Mouse (Mus musculus) heart, postnatal 25 days (tissue): ENCODE data around the gene Sh3rf3. TPM values are rescaled to one million over a fixed set of nuclear protein-coding genes. Genes with fewer than 3 reads are reported as not detected.

Experiments used
- DNase-seq: peaks from one replicate; pipeline ENCODE4 v3.0.0; 2022; ENCODE audit warnings: low spot score
- intact Hi-C: fragments of 180-260 bp; cut with DNase I; formaldehyde crosslinking; loops from one replicate; pipeline ENCODE4 v1.15.1; 2025
- total RNA-seq, 2 experiments: library from RNA; stranded (reverse); gene quantifications; 2 replicates each; pipeline ENCODE4 v1.2.3; 2021

Sh3rf3 gene
- total RNA-seq, 2 experiments from 2014 or later: 0.75 TPM

DNA sequence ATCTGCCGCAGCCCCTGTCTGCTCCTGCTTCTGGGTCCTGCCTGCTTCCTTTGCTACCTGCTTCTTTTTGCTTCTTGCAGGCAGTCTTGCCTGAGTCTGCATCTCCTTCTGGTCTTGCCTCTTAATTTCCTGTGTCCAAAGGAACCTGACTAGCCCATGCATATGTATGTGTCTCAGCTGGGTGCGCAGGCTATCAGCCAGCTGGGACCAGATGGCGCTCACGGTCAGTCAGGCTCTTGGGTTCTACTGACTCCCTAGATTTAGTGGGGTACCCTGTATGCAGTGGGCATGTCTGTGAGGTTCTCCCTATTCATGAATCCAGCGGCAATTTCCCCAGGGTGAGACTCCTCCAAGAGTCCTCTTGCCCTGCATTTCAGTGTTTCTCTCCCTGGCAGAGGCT lies 35.0 kb downstream of the Sh3rf3 start:
- intact Hi-C loops: no loop called here

DNA sequence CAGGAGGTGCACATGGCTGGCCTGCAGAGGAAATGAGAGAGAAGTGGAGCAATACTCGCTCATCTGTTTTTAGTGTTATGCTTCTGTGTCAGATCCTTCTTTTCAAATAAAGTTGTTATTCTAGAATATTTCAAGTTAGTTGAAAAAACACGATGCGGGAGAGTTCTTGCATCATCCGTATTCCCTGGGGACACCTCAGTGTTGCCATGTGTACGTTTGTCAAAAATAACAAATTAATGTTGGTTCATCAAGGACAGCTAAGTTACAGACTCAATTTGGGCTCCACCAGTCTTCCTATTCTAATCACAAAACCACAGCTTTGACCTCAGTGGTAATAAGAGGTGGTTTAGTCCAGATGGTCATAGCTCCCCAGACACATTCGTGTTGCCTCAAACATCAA lies 35.4 kb downstream of the Sh3rf3 start:
- no peak for DNase-seq
- intact Hi-C loops: no loop called here

More for the DNA sequence above, 35.0 kb downstream of the Sh3rf3 start:
- DNase-seq: no peak

DNA sequence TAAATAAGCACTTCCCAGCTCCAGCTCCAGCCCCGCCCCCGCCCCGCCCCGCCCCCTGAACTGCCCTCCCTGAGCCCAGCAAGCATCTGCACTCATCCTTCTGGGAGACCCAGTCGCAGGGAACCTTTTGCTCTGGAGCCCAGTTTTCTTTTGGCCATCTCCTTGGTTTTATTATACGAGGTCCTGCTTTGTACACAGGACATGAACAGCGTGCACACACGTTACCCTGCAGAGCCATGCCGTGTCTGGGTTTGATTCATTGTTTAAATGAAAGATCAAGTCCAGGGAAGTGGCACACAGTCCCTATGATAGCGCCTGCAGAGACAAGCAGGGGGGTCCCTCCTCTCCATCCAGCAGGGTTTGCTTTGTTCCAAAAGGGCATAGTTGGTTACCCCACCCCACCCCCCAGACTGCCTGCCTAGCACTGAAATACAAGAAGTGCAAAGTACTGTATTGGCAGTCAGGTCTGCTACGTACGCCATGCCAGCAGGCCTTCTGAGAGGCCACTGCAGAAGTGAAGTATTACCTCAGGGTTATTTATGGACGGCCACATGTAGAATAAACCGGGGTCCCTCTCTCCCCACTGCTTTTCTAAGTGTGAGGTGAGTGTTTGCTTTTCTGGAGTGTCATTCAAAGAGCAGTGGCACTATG lies 41.5 kb downstream of the Sh3rf3 start:
- no peak for DNase-seq
- intact Hi-C loops: no loop called here

DNA sequence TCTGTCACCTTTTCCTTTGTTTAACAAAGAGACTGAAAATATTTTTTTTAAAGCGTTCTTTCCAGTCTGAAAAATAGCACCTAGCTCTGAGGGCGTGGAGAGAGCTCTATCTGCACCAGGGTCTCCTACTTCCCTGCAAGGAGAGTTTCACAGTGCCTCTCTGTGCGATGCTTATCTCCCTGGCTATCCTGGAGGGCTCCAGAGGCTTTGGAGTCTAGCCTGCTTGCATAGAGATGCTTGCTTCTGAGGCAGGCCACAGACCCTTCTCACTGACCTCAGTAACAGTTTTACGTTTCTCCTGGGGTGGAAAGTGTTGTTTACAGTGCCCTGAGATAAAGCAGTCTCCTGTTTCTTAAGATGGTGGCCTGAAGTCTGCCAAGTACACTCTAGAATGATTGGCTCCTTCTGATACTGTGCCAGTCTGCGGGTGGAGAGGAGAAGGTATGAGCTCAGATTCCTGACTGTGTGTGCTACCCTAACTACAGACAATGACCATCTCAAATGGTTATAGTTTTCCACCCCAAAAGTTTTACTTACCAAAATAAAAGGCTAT lies 42.1 kb downstream of the Sh3rf3 start:
- intact Hi-C loops: no loop called here
- DNase-seq: no peak

DNA sequence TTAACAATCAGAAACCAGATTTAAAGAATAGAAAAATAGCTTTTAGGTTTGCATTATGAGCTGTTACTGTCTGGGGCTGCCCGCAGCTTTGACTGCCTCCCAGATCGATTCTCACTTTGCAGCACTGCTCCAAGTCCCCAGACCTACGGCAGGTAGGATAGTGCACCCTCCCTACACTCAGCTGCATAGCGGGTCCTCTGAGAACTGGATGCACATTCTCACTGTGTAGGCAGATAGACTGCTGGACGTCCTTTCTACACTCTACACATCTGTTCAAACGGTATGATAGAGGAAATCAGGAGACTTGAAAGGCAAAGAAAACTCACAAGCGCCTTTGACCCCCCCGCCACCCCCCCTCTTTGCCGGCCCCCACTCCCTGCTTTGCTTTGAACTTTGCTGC lies 42.7 kb downstream of the Sh3rf3 start:
- DNase-seq: no peak
- intact Hi-C loops: no loop called here

DNA sequence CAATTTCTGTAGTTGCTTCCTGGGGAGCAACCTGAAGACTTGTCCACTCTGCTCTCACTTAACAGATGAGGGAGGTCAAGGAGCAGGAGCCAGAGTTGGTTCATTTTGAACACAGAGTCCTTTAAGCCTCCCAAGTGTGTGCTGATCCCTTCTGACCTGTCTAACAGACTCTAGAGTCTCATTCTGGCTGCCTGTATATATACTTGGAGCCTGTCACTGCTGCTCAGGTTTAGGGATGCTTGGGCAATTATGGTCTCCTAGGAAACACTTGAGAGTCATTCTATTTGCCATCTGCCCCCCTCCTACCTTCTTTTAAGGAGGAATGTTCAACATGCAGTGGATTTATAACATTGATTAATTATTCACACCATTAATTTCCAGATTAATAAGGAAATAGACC lies 43.6 kb downstream of the Sh3rf3 start:
- intact Hi-C loops: no loop called here

DNA sequence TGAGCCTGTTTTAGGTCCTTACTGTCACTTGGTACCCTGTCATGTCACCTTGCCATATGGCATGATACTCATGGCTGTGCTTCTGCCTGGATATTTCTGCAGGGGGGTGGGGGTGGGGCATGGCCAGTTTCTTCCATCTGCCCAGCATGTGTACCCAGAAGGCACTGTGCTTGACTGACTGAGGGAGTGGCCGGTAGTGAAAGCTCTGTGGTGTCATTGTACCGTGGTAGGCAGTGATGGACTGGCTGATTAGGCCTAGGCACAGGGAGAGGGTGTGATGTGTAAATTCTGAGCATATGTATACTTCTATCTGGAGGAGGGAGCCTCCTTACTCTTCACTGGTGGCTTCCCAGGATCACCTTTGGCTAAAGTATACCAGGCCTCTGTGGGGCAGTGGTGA lies 51.6 kb downstream of the Sh3rf3 start:
- intact Hi-C loops: no loop called here
- no peak for DNase-seq

More for the DNA sequence above, 43.6 kb downstream of the Sh3rf3 start:
- DNase-seq: no peak

DNA sequence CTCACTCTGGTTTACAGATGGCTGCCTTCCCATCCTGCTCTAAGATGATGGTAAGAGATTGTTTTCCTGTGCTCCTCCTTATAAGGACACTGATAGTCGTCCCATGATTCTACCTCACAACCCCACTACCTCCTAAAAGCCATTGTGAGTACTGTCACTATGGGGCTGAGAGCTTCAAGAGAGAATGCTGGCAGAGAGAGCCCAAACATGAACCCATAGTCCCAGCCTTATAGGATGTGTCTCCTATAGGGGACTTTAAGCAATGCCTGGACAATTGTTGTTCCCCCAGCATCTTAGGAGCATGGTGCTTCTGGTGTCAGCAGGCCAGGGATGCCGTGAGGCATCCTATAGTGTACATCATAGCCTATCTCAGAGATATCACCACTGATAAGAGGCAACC lies 54.4 kb downstream of the Sh3rf3 start:
- intact Hi-C loops: no loop called here
- DNase-seq: no peak

DNA sequence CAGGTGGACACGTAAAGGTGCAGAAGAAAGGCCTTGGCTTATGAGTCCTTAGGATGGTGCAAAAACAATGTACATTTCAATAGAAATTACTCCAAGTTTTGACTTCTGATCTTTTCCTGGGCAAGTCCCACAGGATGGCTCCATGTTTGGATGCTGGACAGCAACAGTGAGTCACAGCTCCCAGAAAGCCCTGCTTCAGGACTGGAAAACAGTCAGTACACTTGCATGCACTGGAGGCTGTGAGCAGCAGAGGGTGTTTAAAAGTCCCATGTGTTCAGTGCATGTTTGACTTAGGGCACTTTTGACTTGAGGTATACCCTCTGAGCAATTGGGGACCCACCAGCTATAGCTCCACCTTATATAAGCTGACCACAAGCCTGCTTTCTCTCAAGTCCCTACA lies 56.7 kb downstream of the Sh3rf3 start:
- no peak for DNase-seq
- intact Hi-C loops: no loop called here

DNA sequence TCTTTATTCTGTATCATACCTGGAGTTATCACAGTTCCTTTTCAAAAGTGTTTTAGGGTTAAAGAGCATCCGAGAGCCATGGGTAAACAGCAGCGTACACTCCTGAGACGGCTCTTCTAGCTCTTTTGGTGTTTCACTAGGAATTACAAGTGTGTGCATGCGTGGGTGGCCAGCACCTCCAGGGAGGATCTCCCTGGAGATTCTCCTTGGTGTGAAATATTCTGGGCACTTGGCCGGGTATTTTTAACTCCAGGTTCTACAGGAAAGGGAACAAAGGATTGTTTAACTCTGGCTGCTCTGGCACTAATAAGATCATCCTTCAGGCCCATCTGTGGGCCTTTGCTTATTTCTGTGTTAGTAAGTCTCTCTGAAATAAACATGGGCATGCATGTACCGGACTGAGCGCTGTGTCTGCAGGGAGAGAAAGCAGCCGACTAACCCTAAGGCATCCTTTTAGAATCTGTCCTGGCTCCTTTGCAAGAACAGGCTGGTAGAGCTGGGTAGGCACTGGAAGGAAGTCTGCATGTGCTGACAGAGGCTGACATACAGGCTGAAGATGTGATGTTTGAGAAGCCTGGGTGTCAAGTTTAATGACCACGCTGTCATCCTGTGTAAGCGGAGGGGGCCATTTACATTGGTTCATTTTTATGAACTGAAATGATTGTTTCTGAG lies 58.1 kb downstream of the Sh3rf3 start:
- intact Hi-C loops: no loop called here
- DNase-seq: no peak

DNA sequence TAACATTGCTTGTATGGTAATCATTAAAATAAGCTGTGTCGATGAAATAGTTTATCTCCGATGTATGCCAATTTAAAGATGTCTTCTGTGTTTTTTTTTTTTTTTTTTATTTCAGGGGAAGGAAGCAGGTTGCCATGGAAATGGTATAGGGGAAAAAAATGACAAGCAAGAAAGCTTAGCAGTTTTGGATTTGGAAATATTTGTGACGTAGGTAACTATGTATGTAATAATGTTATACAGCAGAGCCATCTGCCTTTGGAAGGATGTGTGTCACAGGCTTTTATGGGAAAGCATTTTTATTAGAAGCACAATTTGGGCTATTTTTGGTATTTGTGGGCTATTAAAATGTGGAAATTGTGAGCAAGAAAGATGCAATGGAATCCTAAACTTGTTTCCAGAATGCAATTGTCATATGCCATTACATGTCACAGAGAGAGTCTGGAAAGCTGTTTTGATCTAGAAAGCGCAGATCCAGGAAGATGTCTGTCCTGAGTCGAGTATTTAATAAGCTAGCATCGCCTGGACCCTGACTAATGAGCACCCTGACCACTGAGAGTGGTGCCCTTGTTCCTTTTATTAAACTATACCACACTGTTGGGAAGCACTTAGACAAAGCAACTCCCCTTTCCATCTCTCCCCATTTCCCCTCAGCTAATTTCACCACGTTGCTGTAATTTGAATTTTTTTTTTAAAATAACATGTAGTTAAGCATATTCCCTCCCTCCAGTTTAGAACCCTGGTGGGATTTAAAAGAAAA lies 58.8 kb downstream of the Sh3rf3 start:
- intact Hi-C loops: no loop called here
- DNase-seq: no peak

DNA sequence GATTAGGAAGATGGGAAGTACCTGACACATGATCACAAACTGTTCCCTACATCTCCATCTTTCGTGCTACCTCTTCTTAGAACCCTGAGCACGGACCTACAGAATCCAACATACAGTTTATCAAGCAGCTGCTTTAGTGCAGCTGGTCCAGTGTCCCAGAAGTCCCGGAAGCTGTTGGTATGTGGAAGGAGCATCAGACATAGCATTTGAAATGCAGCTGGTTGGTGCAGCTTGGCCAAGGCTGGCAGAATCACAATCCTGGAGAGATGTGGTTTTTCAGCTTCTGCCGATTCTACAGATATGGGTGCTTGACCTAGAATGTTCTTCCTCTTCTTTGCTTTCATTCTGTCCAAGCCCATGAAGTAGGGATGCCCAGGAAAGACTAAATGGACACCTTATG lies 64.7 kb downstream of the Sh3rf3 start:
- DNase-seq: no peak
- intact Hi-C loops: no loop called here

DNA sequence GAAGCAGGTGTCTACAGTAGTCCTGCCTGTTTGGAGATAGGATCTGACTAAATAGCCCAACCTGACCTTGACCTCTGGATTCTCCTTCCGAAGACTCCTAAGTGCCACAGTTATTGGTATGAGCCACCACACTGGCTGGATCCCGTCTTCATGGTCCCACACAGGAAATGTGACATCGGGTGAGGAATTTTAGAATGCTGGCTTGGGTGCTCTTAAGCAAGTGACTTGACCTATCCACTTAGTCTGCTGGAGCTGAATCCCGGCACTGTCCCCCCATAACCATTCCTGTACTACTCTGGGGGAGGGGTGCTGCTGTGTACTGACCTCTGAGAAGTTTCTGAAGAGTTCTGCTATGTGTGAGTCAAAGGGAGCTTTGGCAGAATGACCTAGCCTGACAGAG lies 65.5 kb downstream of the Sh3rf3 start:
- no peak for DNase-seq
- intact Hi-C loops: no loop called here

DNA sequence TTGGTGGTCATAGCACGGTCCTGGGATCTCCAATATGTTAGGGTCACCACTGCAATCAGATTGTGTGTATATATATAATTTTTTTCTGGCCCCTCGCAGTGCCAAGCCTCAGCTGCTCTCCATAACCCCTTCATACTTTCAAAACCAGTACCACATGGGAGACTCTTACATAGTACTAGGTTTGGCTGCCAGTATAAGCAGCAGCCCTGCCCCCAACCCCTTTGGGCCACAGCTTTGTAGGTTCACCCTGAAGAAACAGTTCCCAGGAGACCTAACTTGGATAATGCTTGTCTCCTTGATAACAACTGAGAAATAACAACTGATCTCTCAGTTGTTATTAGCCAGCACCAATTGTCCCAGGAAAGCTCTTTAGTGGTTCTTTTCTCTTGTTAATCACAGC lies 69.6 kb downstream of the Sh3rf3 start:
- DNase-seq: no peak
- intact Hi-C loops: no loop called here

DNA sequence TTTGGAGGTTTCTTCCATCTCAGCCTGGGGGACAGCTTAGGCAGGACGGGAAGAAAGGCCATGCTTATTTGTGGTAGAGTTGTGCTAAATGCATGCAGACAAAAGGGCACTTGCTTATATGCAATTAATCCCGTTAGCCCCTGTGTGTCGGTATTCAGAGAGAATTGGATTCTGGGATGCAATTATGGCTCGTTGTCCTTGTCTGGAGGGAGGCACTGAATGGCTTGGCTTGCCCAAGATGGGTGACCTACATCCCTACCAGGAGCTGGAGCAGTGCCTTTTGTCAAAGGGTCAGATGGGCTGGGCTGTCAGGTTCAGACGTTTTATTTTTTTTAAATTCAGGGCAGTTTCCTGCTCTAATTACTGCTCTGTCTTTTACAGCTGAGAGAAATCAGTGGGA lies 72.2 kb downstream of the Sh3rf3 start:
- intact Hi-C loops: no loop called here
- no peak for DNase-seq

DNA sequence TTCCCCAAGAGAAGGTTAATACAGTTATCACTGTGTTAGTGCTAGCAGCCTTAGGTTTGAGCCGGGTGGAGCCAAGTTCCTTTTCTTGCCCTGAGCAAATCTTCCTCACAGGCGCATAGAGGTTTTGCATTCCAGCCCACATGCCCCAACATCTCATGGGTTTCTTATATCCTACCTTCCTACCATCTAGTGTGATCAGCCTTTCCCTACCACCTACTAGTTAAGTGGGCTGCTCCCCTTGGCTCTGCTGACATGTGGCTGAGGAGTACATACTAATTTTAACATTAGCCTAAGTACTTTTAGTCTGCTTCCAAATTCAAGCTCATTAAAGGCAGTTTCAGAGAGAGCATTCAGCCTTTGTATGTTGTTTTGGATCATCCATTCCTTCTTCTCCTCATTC lies 72.7 kb downstream of the Sh3rf3 start:
- intact Hi-C loops: no loop called here
- DNase-seq: no peak

DNA sequence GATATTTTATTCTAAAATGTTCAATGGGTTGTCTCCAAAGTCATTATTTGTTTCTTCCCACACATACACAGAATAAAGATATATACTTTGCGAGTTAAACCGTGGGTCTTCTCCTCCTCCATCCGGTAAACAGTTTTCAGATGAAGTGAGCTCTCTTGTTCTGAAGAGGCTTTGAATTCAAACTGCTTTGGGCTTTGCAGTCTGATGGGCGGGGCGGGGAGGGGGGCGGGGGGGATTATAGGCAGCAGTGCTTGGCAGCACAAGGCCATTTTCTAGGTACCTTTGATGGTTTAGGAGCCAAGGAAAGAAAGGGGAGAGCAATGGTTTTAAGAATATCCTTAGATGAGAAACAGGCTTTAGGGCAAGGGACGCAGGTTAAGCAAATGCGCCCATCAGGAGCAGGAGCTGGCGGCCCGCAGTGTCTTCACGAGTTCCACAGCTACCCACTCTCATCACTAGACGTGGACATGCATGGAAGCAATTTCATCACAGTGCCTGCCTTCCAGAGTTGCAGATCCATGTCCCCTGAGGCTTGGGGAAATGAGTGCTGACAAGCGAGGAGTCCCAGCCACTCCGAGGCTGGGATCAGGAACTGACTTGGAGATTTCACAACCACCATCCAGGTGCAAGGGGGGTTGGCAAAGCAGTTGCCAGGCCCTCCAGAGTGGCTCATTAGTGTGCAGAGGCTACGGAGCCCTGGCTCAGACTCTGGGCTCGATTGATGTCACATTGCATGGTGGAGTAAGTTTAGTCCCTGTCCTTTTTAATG lies 77.7 kb downstream of the Sh3rf3 start:
- intact Hi-C loops: no loop called here

DNA sequence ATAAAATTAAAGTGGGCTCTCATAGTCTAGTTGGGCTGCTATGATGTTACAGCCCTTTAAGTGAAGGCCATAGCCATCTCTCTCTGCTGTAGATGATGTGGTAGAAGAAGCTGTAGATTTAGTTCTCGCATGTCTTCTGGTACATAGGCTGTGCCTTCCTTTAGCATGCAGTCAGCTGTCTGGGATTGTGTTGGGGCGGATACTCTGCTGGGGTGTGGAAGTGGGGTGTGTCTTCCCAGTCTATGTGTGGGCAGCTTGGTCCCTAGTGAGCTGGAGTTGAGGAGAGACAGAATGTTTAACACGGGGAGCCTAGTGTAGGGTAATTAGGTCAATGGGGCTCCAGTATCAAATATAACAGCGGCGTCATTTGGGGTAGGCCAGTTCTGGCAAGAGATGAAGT lies 82.3 kb downstream of the Sh3rf3 start:
- intact Hi-C loops: no loop called here
- DNase-seq: no peak

More for the DNA sequence above, 77.7 kb downstream of the Sh3rf3 start:
- no peak for DNase-seq

DNA sequence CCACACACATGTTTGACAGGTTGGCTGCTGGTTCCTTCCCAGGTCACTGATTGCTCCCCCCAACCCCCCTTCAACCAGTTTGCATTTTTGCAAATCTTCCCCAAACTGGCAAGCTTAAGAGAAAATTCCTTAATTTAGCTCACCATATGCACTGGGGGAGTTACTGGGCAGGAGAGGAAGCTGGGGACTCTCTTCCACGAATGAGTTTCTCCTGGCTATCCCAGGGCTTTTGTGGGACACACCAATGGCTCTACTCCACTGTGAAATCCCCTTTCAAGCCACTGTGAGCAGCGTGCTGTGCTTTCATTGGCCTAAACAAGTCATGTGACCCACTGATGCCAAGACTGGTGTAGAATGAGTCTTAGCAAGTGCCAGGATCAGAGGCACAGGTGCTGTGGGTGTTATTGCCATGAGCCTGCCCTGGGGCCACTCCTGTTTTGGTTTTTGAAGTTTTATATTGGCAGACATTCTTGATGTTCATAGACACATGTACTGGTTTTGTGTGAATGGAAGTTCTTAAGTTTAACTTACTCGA lies 83.9 kb downstream of the Sh3rf3 start:
- no peak for DNase-seq
- intact Hi-C loops: no loop called here

DNA sequence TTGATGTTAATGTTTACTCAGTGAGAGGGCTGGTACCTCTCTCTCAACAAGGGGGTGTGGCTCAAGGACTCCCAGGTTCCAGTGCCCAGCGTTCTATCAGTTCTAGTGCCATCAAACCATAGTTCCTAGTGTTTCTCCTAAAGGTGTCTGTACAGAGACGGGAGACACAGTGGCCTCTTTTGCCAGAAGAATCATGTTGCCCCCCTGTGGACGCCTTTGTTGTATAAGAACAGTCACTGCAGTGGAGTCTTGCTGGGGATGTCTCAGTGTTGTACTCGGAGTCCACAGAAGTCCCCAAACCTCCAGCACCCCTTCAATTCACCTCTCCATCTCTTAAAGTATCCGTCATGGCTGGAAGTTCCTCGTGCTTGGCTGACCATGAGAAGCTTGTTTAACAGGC lies 92.1 kb downstream of the Sh3rf3 start:
- intact Hi-C loops: no loop called here

More for the DNA sequence above, 92.1 kb downstream of the Sh3rf3 start:
- no peak for DNase-seq
